13 mouse cellular contexts compared by ENCODE assay signal in genomic region chr6:77373132-77373531, GRCm38 (mm10).
DNase-seq lines count a peak whose midpoint lies in the region; ATAC-seq and TF ChIP-seq lines count a peak whose summit lies in the region.
"Had no signal": no experiment of that assay in that cellular context is flagged by ENCODE, and none has a peak within 500 bp of the region (broad histone marks: within the 10 kb centered on the region; RNA-seq: fewer than 3 reads in every experiment).

No protein-coding gene starts in this region.

- no peak overlapping the region for H3K9ac ChIP-seq in heart, embryonic 13.5 days
- no peak overlapping the region for H3K9ac ChIP-seq in limb, embryonic 14.5 days (ENCODE audit: low read depth, low read length, severe bottlenecking)
- H3K9ac ChIP-seq: embryonic facial prominence, embryonic 12.5 days; forebrain, embryonic 15.5 days had no signal

- H3K27me3 ChIP-seq in heart, embryonic 13.5 days (replicated peaks): no peaks in the 10 kb centered on the region
- no peaks in the 10 kb centered on the region for H3K27me3 ChIP-seq in limb, embryonic 14.5 days (ENCODE audit: control insufficient read depth, insufficient read depth, low read length)
- no peaks in the 10 kb centered on the region for H3K27me3 ChIP-seq in limb, embryonic 10.5 days (ENCODE audit: low read depth, poor library complexity, severe bottlenecking)
- H3K27me3 ChIP-seq: embryonic facial prominence, embryonic 12.5 days; forebrain, embryonic 15.5 days had no signal

- no peak for TF ChIP-seq POLR2A in limb, embryonic 14.5 days (IDR thresholded peaks at IDR 0.05; ENCODE audit: borderline replicate concordance, extremely low read depth, insufficient read depth, insufficient read length)

- WGBS in heart, embryonic 13.5 days: 33% methylated on average over 5 of the region's 5 CpGs
- WGBS in limb, embryonic 14.5 days: 51% methylated on average over 5 of the region's 5 CpGs
- WGBS in limb, embryonic 10.5 days: 84% methylated on average over 5 of the region's 5 CpGs

- DNase-seq in cerebellum, adult 11 months: peak; percentile 8
- DNase-seq in cerebellum, adult 11-12 months: no peak
- no peak for DNase-seq in heart, adult 11 months
- DNase-seq in limb, embryonic 14.5 days (ENCODE audit: low spot score): peak; percentile 40
- DNase-seq in limb, embryonic 10.5 days (ENCODE audit: low spot score): no peak
- peak; percentile 52 for DNase-seq in brain, adult 2 months (ENCODE audit: low read depth, low spot score)
- DNase-seq in urinary bladder, postnatal 14 days (ENCODE audit: low spot score): no peak
- DNase-seq: gastrocnemius, postnatal 25 days; lung, adult 18-20 months had no signal

- H3K4me2 ChIP-seq in heart, embryonic 13.5 days: no peak overlapping the region
- H3K4me2 ChIP-seq in limb, embryonic 14.5 days (replicated peaks; ENCODE audit: low read depth, low read length, severe bottlenecking): no peak overlapping the region
- H3K4me2 ChIP-seq: embryonic facial prominence, embryonic 12.5 days; forebrain, embryonic 15.5 days had no signal

- H3K27ac ChIP-seq in heart, embryonic 13.5 days (replicated peaks): peak overlapping the region; percentile 58; the same call in 1 of the 2 replicates
- no peak overlapping the region for H3K27ac ChIP-seq in limb, embryonic 14.5 days (replicated peaks; ENCODE audit: low read depth, low read length)
- H3K27ac ChIP-seq in limb, embryonic 10.5 days: no peak overlapping the region
- H3K27ac ChIP-seq: embryonic facial prominence, embryonic 12.5 days; forebrain, embryonic 15.5 days had no signal

- peaks cover 11% of the 10 kb centered on the region for H3K4me1 ChIP-seq in heart, embryonic 13.5 days
- H3K4me1 ChIP-seq in limb, embryonic 14.5 days (ENCODE audit: control insufficient read depth, insufficient read depth, low read length): no peaks in the 10 kb centered on the region
- H3K4me1 ChIP-seq in limb, embryonic 10.5 days: no peaks in the 10 kb centered on the region
- H3K4me1 ChIP-seq: embryonic facial prominence, embryonic 12.5 days had no signal

- H3K9me3 ChIP-seq in heart, embryonic 13.5 days: no peaks in the 10 kb centered on the region
- H3K9me3 ChIP-seq in limb, embryonic 14.5 days (ENCODE audit: control insufficient read depth, low read length): no peaks in the 10 kb centered on the region
- no peaks in the 10 kb centered on the region for H3K9me3 ChIP-seq in limb, embryonic 10.5 days (replicated peaks)
- H3K9me3 ChIP-seq: embryonic facial prominence, embryonic 12.5 days; forebrain, embryonic 15.5 days had no signal

- no peak overlapping the region for H3K4me3 ChIP-seq in heart, embryonic 13.5 days
- H3K4me3 ChIP-seq in limb, embryonic 14.5 days (replicated peaks; ENCODE audit: low read length): no peak overlapping the region
- no peak overlapping the region for H3K4me3 ChIP-seq in limb, embryonic 10.5 days
- H3K4me3 ChIP-seq: embryonic facial prominence, embryonic 12.5 days; forebrain, embryonic 15.5 days had no signal

- no peaks in the 10 kb centered on the region for H3K36me3 ChIP-seq in heart, embryonic 13.5 days
- H3K36me3 ChIP-seq in limb, embryonic 14.5 days (ENCODE audit: control insufficient read depth, insufficient read depth, low read length): no peaks in the 10 kb centered on the region
- no peaks in the 10 kb centered on the region for H3K36me3 ChIP-seq in limb, embryonic 10.5 days
- H3K36me3 ChIP-seq: embryonic facial prominence, embryonic 12.5 days; forebrain, embryonic 15.5 days had no signal

- no peak; the same call in 1 of the 2 replicates for ATAC-seq in heart, embryonic 13.5 days (ENCODE audit: extremely low read depth, insufficient number of reproducible peaks, low FRiP score, low TSS enrichment)
- ATAC-seq in limb, embryonic 14.5 days (ENCODE audit: low FRiP score, low read depth): no peak
- ATAC-seq: forebrain, embryonic 15.5 days; hindbrain, embryonic 16.5 days had no signal

Comparison
In these comparisons a context has a peak if more than half of its experiments do, and no peak if none do; other contexts are left out.
1. DNase-seq: peak in cerebellum, adult 11 months (single experiment), limb, embryonic 14.5 days (single experiment) and brain, adult 2 months (single experiment); none in cerebellum, adult 11-12 months (single experiment), heart, adult 11 months (single experiment), limb, embryonic 10.5 days (single experiment) and urinary bladder, postnatal 14 days (single experiment).